In the genomic region with DNA sequence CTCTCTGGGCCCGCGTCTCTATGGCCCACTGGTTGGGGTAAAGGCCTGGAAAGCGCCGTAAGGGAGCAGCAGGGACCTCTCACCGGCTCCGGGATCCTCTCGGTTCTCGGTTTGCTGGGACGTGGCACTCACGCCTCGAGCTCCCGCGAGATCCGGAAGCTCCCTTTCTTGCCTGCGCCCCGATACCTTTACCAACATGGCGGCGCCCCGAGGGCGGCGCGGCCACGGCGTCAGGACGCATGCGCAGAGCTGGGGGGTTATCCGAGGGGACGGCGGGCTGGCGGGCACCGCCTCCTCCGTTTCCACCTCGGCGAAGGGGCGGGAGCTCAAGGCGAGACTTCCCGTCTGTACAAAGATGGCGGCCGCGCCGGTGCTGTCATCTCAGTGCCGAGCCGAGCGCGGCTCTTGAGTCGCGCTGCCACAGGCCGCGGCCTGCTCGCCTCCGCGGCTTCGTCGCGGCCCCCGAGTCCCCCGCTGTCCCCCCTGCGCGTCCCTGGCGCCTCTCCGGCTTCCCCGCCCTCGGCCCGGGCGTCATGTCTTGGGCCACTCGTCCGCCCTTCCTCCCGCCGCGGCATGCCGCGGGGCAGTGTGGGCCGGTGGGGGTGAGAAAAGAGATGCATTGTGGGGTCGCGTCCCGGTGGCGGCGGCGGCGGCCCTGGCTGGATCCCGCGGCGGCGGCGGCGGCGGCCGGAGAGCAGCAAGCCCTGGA, we compare ENCODE assay signal across 8 mouse cellular contexts. TPM values are rescaled to one million over a fixed set of nuclear protein-coding genes. Genes with fewer than 3 reads are reported as not detected.
A peak's percentile ranks its signal among the peaks of the same experiment; 100 is the strongest.
DNase-seq lines count a peak whose midpoint lies in the region; ATAC-seq and TF ChIP-seq lines count a peak whose summit lies in the region.

TSS of gene Slc39a7 (minus strand) at position 218 of the 709 bp plus-strand sequence.
TSS of gene Rxrb (plus strand) at position 348 of the 709 bp plus-strand sequence.

- H3K79me2 ChIP-seq in C2C12 (ENCODE audit: control insufficient read depth, insufficient read depth) (peaks cover 57% of the 10 kb centered on the region), myocyte (ENCODE audit: control insufficient read depth, insufficient read depth) (peaks cover 39% of the 10 kb centered on the region)
- peaks cover 29% of the 10 kb centered on the region for H3K79me2 ChIP-seq in liver, adult 2 months (ENCODE audit: control insufficient read depth, insufficient read depth, low read length)

- TF ChIP-seq POLR2A in brain, embryonic 14.5 days (IDR thresholded peaks at IDR 0.05; ENCODE audit: borderline replicate concordance, extremely low read depth, insufficient read depth, insufficient read length, poor library complexity, severe bottlenecking): peak; percentile 80
- peak; percentile 57 for TF ChIP-seq POLR2A in liver, adult 2 months (IDR thresholded peaks at IDR 0.05; ENCODE audit: extremely low read depth, insufficient read depth, low read length)
- TF ChIP-seq POLR2A in myocyte (IDR thresholded peaks at IDR 0.05; ENCODE audit: insufficient read length, low read depth): peak; percentile 62

- under 1% methylated on average over 88 of the region's 88 CpGs for WGBS in heart, embryonic 11.5 days (ENCODE audit: insufficient replicate concordance)
- under 1% methylated on average over 65 of the region's 88 CpGs for WGBS in kidney, embryonic 16.5 days
- 1% methylated on average over 73 of the region's 88 CpGs for WGBS in liver, adult 2 months

- peak within 1 kb of the TSS; percentile 98 for H3K9ac ChIP-seq in heart, embryonic 11.5 days (ENCODE audit: low read depth, low read length)
- peak within 1 kb of the TSS; percentile 93 for H3K9ac ChIP-seq in kidney, embryonic 16.5 days (replicated peaks; ENCODE audit: low read length)
- H3K9ac ChIP-seq in liver, adult 2 months (ENCODE audit: low read depth, low read length): peak within 1 kb of the TSS; percentile 95

- H3K36me3 ChIP-seq in C2C12 (ENCODE audit: control insufficient read depth, insufficient read depth) (peaks cover 37% of the 10 kb centered on the region), myocyte (ENCODE audit: control insufficient read depth, insufficient read depth) (peaks cover 12% of the 10 kb centered on the region)
- peaks cover 60% of the 10 kb centered on the region for H3K36me3 ChIP-seq in erythroblast, embryonic 14.5 days (ENCODE audit: control insufficient read depth)
- peaks cover 20% of the 10 kb centered on the region for H3K36me3 ChIP-seq in heart, embryonic 11.5 days (ENCODE audit: control insufficient read depth, insufficient read depth, low read length)
- peaks cover 43% of the 10 kb centered on the region for H3K36me3 ChIP-seq in kidney, embryonic 16.5 days (ENCODE audit: insufficient read depth, low read length)
- peaks cover 5% of the 10 kb centered on the region; the same call in 1 of the 2 replicates for H3K36me3 ChIP-seq in liver, adult 2 months (ENCODE audit: control insufficient read depth, insufficient read depth, low read length)
- H3K36me3 ChIP-seq in splenic B cell, adult 2 months (ENCODE audit: control insufficient read depth, insufficient read depth, low read length, poor library complexity, severe bottlenecking): peaks cover 16% of the 10 kb centered on the region

- H3ac ChIP-seq in C2C12 (ENCODE audit: control insufficient read depth, insufficient read length, low read depth) (peak within 1 kb of the TSS; percentile 97), myocyte (ENCODE audit: control insufficient read depth, insufficient read length) (peak within 1 kb of the TSS; percentile 71)

- ATAC-seq in heart, embryonic 11.5 days (replicated peaks; ENCODE audit: insufficient number of reproducible peaks, low FRiP score, low TSS enrichment): peak; percentile 74
- peak; percentile 72 for ATAC-seq in kidney, embryonic 16.5 days (ENCODE audit: low FRiP score, low TSS enrichment)

- H3K4me2 ChIP-seq in heart, embryonic 11.5 days: peak within 1 kb of the TSS; percentile 99
- H3K4me2 ChIP-seq in kidney, embryonic 16.5 days (replicated peaks; ENCODE audit: low read depth, low read length): peak within 1 kb of the TSS; percentile 97
- H3K4me2 ChIP-seq in myocyte (ENCODE audit: low read depth): peak within 1 kb of the TSS; percentile 95

- no peak for TF ChIP-seq CTCF in C2C12 (IDR thresholded peaks at IDR 0.05; ENCODE audit: control insufficient read depth, insufficient read depth, insufficient read length)
- TF ChIP-seq CTCF in brain, embryonic 14.5 days (IDR thresholded peaks at IDR 0.05; ENCODE audit: borderline replicate concordance, extremely low read depth, insufficient read depth, insufficient read length): no peak
- no peak for TF ChIP-seq CTCF in liver, adult 2 months (IDR thresholded peaks at IDR 0.05; ENCODE audit: low read depth, low read length)

- peaks cover 67% of the 10 kb centered on the region for H3K4me1 ChIP-seq in erythroblast, embryonic 14.5 days (ENCODE audit: control insufficient read depth)
- H3K4me1 ChIP-seq in heart, embryonic 11.5 days (ENCODE audit: control insufficient read depth, insufficient read depth, low read length): peaks cover 42% of the 10 kb centered on the region
- H3K4me1 ChIP-seq in kidney, embryonic 16.5 days (ENCODE audit: insufficient read depth, low read length): peaks cover 49% of the 10 kb centered on the region
- H3K4me1 ChIP-seq in liver, adult 2 months (ENCODE audit: control insufficient read depth, insufficient read depth, low read length): peaks cover 25% of the 10 kb centered on the region

- no peaks in the 10 kb centered on the region for H3K27me3 ChIP-seq in C2C12 (ENCODE audit: control insufficient read depth, insufficient read depth, insufficient read length)
- no peaks in the 10 kb centered on the region for H3K27me3 ChIP-seq in erythroblast, embryonic 14.5 days (ENCODE audit: control insufficient read depth)
- H3K27me3 ChIP-seq in heart, embryonic 11.5 days (ENCODE audit: control insufficient read depth, insufficient read depth, low read length): no peaks in the 10 kb centered on the region
- H3K27me3 ChIP-seq in kidney, embryonic 16.5 days (ENCODE audit: insufficient read depth, low read length): no peaks in the 10 kb centered on the region
- H3K27me3 ChIP-seq in liver, adult 2 months (ENCODE audit: control insufficient read depth, insufficient read depth, low read length): no peaks in the 10 kb centered on the region
- no peaks in the 10 kb centered on the region for H3K27me3 ChIP-seq in myocyte (ENCODE audit: control insufficient read depth, insufficient read depth, insufficient read length)
- H3K27me3 ChIP-seq in splenic B cell, adult 2 months (ENCODE audit: control insufficient read depth, insufficient read depth, low read length, poor library complexity, severe bottlenecking): no peaks in the 10 kb centered on the region

- H3K4me3 ChIP-seq in C2C12 (ENCODE audit: insufficient read depth, poor library complexity, severe bottlenecking) (peak within 1 kb of the TSS; percentile 96), myocyte (peak within 1 kb of the TSS; percentile 99)
- H3K4me3 ChIP-seq in erythroblast, embryonic 14.5 days (replicated peaks): peak within 1 kb of the TSS; percentile 91
- peak within 1 kb of the TSS; percentile 91 for H3K4me3 ChIP-seq in heart, embryonic 11.5 days (ENCODE audit: low read depth, low read length)
- H3K4me3 ChIP-seq in kidney, embryonic 16.5 days (ENCODE audit: low read length): peak within 1 kb of the TSS; percentile 88
- peak within 1 kb of the TSS; percentile 96 for H3K4me3 ChIP-seq in liver, adult 2 months (ENCODE audit: insufficient read depth, low read depth, low read length)

- H3K27ac ChIP-seq in heart, embryonic 11.5 days (ENCODE audit: low read depth, low read length): peak within 1 kb of the TSS; percentile 95
- peak within 1 kb of the TSS; percentile 97 for H3K27ac ChIP-seq in kidney, embryonic 16.5 days (ENCODE audit: low read length)
- H3K27ac ChIP-seq in liver, adult 2 months (replicated peaks; ENCODE audit: insufficient read depth, low read depth, low read length): peak within 1 kb of the TSS; percentile 88

- DNase-seq in brain, embryonic 14.5 days (ENCODE audit: low read depth): peak; percentile 99
- peak; percentile 81 for DNase-seq in liver, adult 2 months (ENCODE audit: extremely low read depth, low read depth, low spot score)
- peak; percentile 99 for DNase-seq in splenic B cell, adult 2 months (ENCODE audit: low read depth, low spot score)

- no peaks in the 10 kb centered on the region for H3K9me3 ChIP-seq in erythroblast, embryonic 14.5 days (ENCODE audit: control insufficient read depth, low read length)
- no peaks in the 10 kb centered on the region for H3K9me3 ChIP-seq in heart, embryonic 11.5 days (replicated peaks; ENCODE audit: control insufficient read depth, low read length)
- H3K9me3 ChIP-seq in kidney, embryonic 16.5 days (ENCODE audit: low read length): no peaks in the 10 kb centered on the region

- peaks cover 32% of the 10 kb centered on the region for H3K79me3 ChIP-seq in C2C12 (ENCODE audit: low read depth)

TF ChIP-seq in C2C12, 6 proteins besides CTCF, POLR2A, EP300 and RAD21 (continues in another document):
- TF ChIP-seq FOSL1 (IDR thresholded peaks at IDR 0.05; ENCODE audit: insufficient read depth, low read length, poor library complexity, severe bottlenecking): no peak
- no peak for TF ChIP-seq MYOG (IDR thresholded peaks at IDR 0.05; ENCODE audit: control insufficient read depth, extremely low read depth, insufficient read length)
- no peak for TF ChIP-seq USF1 (IDR thresholded peaks at IDR 0.05; ENCODE audit: low read depth)

TF ChIP-seq in myocyte, 11 proteins besides CTCF, POLR2A, EP300 and RAD21 (continues in another document):
- TF ChIP-seq CEBPB (IDR thresholded peaks at IDR 0.05; ENCODE audit: insufficient read depth, poor library complexity, severe bottlenecking) (no peak), MYOG (IDR thresholded peaks at IDR 0.05; ENCODE audit: control insufficient read depth in 1 of 3, insufficient read depth in 1 of 3, insufficient read length in 2 of 3, low read depth in 2 of 3) (peak in 1 of 3 experiments; percentile 4)

RNA-seq across cellular contexts. Expression of gene Slc39a7, which starts in this region (rescaled TPM):
- 175 TPM for polyA plus RNA-seq in C2C12 (2012; fragmentation: generic; extraction: Trizol)
- 133 and 138 TPM in 2 replicates for polyA plus RNA-seq in brain, embryonic 14.5 days (2012; rRNA removed)
- polyA plus RNA-seq in erythroblast, embryonic 14.5 days (2012): 3.5 TPM in 2 replicates
- 61.4 and 67.2 TPM in 2 replicates for polyA plus RNA-seq in heart, embryonic 11.5 days (2014; fragmentation: Nextera tagmentation; extraction: Ambion mirVana)
- 227 and 231 TPM in 2 replicates for polyA plus RNA-seq in kidney, embryonic 16.5 days (2015; fragmentation: Nextera tagmentation; extraction: Ambion mirVana)
- 51.2 and 54.7 TPM in 2 replicates for total RNA-seq in liver, adult 2 months (2014; rRNA removed)
- 98.0 and 115 TPM in 2 replicates for polyA plus RNA-seq in liver, adult 2 months (2012; rRNA removed)
- 207 TPM for polyA plus RNA-seq in myocyte (2012; fragmentation: generic; extraction: Trizol)

RNA-seq across cellular contexts. Expression of gene Rxrb, which starts in this region (rescaled TPM):
- 39.0 TPM for polyA plus RNA-seq in C2C12 (2012; fragmentation: generic; extraction: Trizol)
- 83.9 and 97.4 TPM in 2 replicates for polyA plus RNA-seq in brain, embryonic 14.5 days (2012; rRNA removed)
- polyA plus RNA-seq in erythroblast, embryonic 14.5 days (2012): 10.1 and 11.3 TPM in 2 replicates
- 13.8 and 14.6 TPM in 2 replicates for polyA plus RNA-seq in heart, embryonic 11.5 days (2014; fragmentation: Nextera tagmentation; extraction: Ambion mirVana)
- polyA plus RNA-seq in kidney, embryonic 16.5 days (2015; fragmentation: Nextera tagmentation; extraction: Ambion mirVana): 52.7 and 56.7 TPM in 2 replicates
- total RNA-seq in liver, adult 2 months (2014; rRNA removed): 13.0 and 17.0 TPM in 2 replicates
- 40.3 and 46.5 TPM in 2 replicates for polyA plus RNA-seq in liver, adult 2 months (2012; rRNA removed)
- 45.8 TPM for polyA plus RNA-seq in myocyte (2012; fragmentation: generic; extraction: Trizol)

Comparison
In these comparisons a context has a peak if more than half of its experiments do, and no peak if none do; other contexts are left out.
1. Peak in every context shown above with its lines: DNase-seq, ATAC-seq, H3K4me3 ChIP-seq and H3K27ac ChIP-seq.
2. RNA of gene Slc39a7 (polyA plus RNA-seq): 227 to 231 TPM in kidney, embryonic 16.5 days, 207 TPM in myocyte (single experiment), 175 TPM in C2C12 (single experiment), 133 to 138 TPM in brain, embryonic 14.5 days, 98.0 to 115 TPM in liver, adult 2 months and 61.4 to 67.2 TPM in heart, embryonic 11.5 days; 3.5 TPM in erythroblast, embryonic 14.5 days; every median in the first group is over 10 times any median in the second.